Mouse (Mus musculus) cerebellum, adult 8-10 months (tissue): ENCODE results near the gene Golga4.

Experiments used
- DNase-seq: peaks from one replicate; pipeline ENCODE4 v3.0.0; 2022

The Golga4 gene

GRCm38 (mm10) chr9:118489579-118490019 is 16.5 kb upstream of the Golga4 start:
- DNase-seq = peak; percentile 81

GRCm38 (mm10) chr9:118491195-118491594 is 14.9 kb upstream of the Golga4 start:
- no peak for DNase-seq

GRCm38 (mm10) chr9:118492932-118493698 is 13.0 kb upstream of the Golga4 start:
- no peak for DNase-seq

- no peak for DNase-seq
Observed at GRCm38 (mm10) chr9:118494106-118494505, 12.0 kb upstream of the Golga4 start.

- no peak for DNase-seq
Observed at GRCm38 (mm10) chr9:118495933-118496332, 10.1 kb upstream of the Golga4 start.

GRCm38 (mm10) chr9:118496952-118497351 is 9.1 kb upstream of the Golga4 start:
- no peak for DNase-seq

- DNase-seq = no peak
Observed at GRCm38 (mm10) chr9:118498061-118498460, 8.0 kb upstream of the Golga4 start.

GRCm38 (mm10) chr9:118500963-118501362 is 5.1 kb upstream of the Golga4 start:
- DNase-seq = no peak

GRCm38 (mm10) chr9:118504656-118505055 is 1.4 kb upstream of the Golga4 start:
- DNase-seq = no peak

GRCm38 (mm10) chr9:118506404-118507231 is 551 bp downstream of the Golga4 start:
- DNase-seq = peak; percentile 30

GRCm38 (mm10) chr9:118507552-118507951 is 1.5 kb downstream of the Golga4 start:
- DNase-seq = no peak

GRCm38 (mm10) chr9:118508601-118509000 is 2.5 kb downstream of the Golga4 start:
- DNase-seq = no peak

GRCm38 (mm10) chr9:118510941-118511690 is 5.0 kb downstream of the Golga4 start:
- DNase-seq = no peak

GRCm38 (mm10) chr9:118512681-118513233 is 6.7 kb downstream of the Golga4 start:
- no peak for DNase-seq

GRCm38 (mm10) chr9:118515476-118515875 is 9.4 kb downstream of the Golga4 start:
- no peak for DNase-seq

GRCm38 (mm10) chr9:118516162-118516561 is 10.1 kb downstream of the Golga4 start:
- DNase-seq = no peak

- DNase-seq = no peak
Observed at GRCm38 (mm10) chr9:118517619-118518018, 11.6 kb downstream of the Golga4 start.

GRCm38 (mm10) chr9:118519101-118519500 is 13.0 kb downstream of the Golga4 start:
- no peak for DNase-seq

- DNase-seq = peak; percentile 19
Observed at GRCm38 (mm10) chr9:118520011-118520410, 13.9 kb downstream of the Golga4 start.

GRCm38 (mm10) chr9:118520858-118521257 is 14.8 kb downstream of the Golga4 start:
- DNase-seq = no peak

GRCm38 (mm10) chr9:118521659-118522058 is 15.6 kb downstream of the Golga4 start:
- no peak for DNase-seq

- DNase-seq = no peak
Observed at GRCm38 (mm10) chr9:118523738-118524137, 17.7 kb downstream of the Golga4 start.

GRCm38 (mm10) chr9:118527056-118527455 is 21.0 kb downstream of the Golga4 start:
- no peak for DNase-seq
